Mouse (Mus musculus): ENCODE measurements around the gene Tfap2a. TPM values are rescaled to one million over a fixed set of nuclear protein-coding genes. Genes with fewer than 3 reads are reported as not detected.

The Tfap2a gene
- total and polyA plus RNA-seq, 3 experiments: not detected

DNA sequence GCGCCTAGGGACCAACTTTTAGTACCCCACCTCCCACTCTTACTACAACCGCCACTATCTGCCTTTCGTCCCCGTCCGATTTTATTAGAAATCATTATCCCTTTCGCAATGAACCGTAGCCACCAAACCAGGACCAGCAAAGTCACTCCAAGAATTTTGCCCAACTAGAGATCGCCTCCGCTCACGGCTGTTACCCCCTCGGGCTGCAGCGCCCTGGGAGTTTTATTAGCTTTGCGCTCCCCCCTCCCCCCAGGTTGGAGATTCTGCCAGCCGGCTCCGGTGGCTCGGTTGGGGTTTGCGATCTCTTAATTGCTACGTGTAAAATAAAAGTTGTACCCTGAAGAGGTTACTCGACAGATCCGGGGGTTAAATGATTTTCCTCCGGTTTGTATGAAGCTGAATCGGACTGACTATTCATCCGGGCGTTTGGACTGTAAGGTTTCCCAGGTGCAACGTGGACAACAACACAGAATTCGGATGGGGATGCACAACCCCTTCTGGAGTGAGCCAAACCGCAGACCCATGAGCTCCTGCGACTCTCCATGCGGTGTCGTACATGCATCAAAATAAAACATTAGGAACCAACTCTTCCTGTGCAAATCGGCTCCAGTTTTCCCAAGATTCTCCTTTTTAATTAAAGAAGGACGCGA, 3.7 kb downstream of the Tfap2a start:
- Histone ChIP-seq H3K9me3 (replicated peaks; ENCODE audit: insufficient read depth, low read length) (no peaks in the 10 kb centered on the region), H3K27me3 (ENCODE audit: control insufficient read depth in 1 of 2, insufficient read depth in 2 of 2, low read length in 2 of 2) (no peaks in the 10 kb centered on the region), H3K4me1 (ENCODE audit: control insufficient read depth in 1 of 2, insufficient read depth in 2 of 2, low read length in 2 of 2) (no peaks in the 10 kb centered on the region), H3K4me3 (ENCODE audit: control insufficient read depth in 1 of 2, insufficient read depth in 1 of 2, low read depth in 2 of 2, low read length in 2 of 2) (no peak overlapping the region), H3K36me3 (ENCODE audit: control insufficient read depth in 1 of 2, insufficient read depth in 2 of 2, low read length in 2 of 2) (no peaks in the 10 kb centered on the region), H3K27ac (ENCODE audit: control insufficient read depth, low read depth, low read length) (no peak overlapping the region), H3K79me2 (ENCODE audit: control insufficient read depth, insufficient read depth, low read length, poor library complexity) (no peaks in the 10 kb centered on the region), H3K9ac (ENCODE audit: control insufficient read depth, low read depth, low read length, poor library complexity, severe bottlenecking) (no peak overlapping the region)
- TF ChIP-seq MEF2A (IDR thresholded peaks at IDR 0.05; ENCODE audit: extremely low read depth, insufficient replicate concordance, low read depth, low read length, poor library complexity, severe bottlenecking) (no peak), TAL1 (IDR thresholded peaks at IDR 0.05; ENCODE audit: low read length) (no peak), CTCF (IDR thresholded peaks at IDR 0.05 in 2 of 3, conservative IDR thresholded peaks at IDR 0.05 in 1 of 3; ENCODE audit: control insufficient read depth in 1 of 3, insufficient read depth in 1 of 3, low read depth in 2 of 3, low read length in 3 of 3, poor library complexity in 1 of 3, severe bottlenecking in 1 of 3) (no peak), CHD2 (IDR thresholded peaks at IDR 0.05; ENCODE audit: low read length) (no peak), GABPA (IDR thresholded peaks at IDR 0.05; ENCODE audit: low read depth, low read length) (no peak), MXI1 (IDR thresholded peaks at IDR 0.05; ENCODE audit: low read depth, low read length) (no peak), POLR2AphosphoS2 (IDR thresholded peaks at IDR 0.05; ENCODE audit: low read length) (no peak), BHLHE40 (IDR thresholded peaks at IDR 0.05; ENCODE audit: borderline replicate concordance, low read depth, low read length) (no peak), MAX (IDR thresholded peaks at IDR 0.05; ENCODE audit: low read length) (no peak), USF2 (IDR thresholded peaks at IDR 0.05; ENCODE audit: borderline replicate concordance in 1 of 2, insufficient read depth in 1 of 2, low read depth in 1 of 2, low read length in 2 of 2) (no peak), JUND (IDR thresholded peaks at IDR 0.05; ENCODE audit: low read depth, low read length) (no peak), ZMIZ1 (IDR thresholded peaks at IDR 0.05; ENCODE audit: low read depth, low read length) (no peak), HCFC1 (IDR thresholded peaks at IDR 0.05; ENCODE audit: low read depth, low read length) (no peak), POLR2A (IDR thresholded peaks at IDR 0.05; ENCODE audit: control insufficient read depth in 1 of 2, insufficient read depth in 1 of 2, low read depth in 1 of 2, low read length in 2 of 2, poor library complexity in 1 of 2) (no peak), SMC3 (IDR thresholded peaks at IDR 0.05; ENCODE audit: low read depth, low read length) (no peak), SIN3A (IDR thresholded peaks at IDR 0.05; ENCODE audit: low read length) (no peak), MAZ (IDR thresholded peaks at IDR 0.05; ENCODE audit: low read depth, low read length) (no peak), USF1 (IDR thresholded peaks at IDR 0.05; ENCODE audit: low read depth, low read length) (no peak), UBTF (IDR thresholded peaks at IDR 0.05; ENCODE audit: borderline replicate concordance, insufficient read depth, low read depth, low read length) (no peak)
- no peak for DNase-seq (ENCODE audit: low read depth, low spot score)

DNA sequence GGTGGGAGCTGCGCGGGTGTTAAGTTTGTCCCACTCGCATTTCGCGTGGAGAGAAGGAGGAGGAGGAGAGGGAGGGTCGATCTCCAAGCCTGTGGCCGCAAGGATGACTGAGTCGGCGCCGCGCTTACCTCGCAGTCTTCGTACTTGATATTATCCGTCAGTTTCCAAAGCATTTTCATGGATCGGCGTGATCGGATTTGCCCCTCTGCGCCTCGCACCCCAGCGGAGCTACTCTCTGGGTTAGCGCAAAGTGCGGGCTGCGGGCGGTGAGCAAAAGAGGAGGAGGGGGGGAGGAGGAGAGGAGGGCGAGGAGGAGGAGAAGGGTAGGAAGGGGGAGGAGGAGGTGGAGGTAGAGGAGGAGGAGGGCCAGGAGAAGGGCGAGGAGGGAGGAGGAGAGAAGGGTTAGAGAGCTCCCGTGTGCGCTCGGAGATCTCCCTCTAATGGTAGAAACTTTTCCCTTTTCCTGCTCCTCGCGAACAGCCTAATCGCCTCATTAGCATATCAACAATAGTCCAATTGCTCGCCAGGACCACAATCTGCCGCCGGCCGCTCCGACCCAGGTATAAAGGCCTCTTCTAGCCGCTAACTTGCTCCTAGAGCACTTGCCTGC, 4.5 kb downstream of the Tfap2a start:
- no peaks in the 10 kb centered on the region for H3K79me2 ChIP-seq (ENCODE audit: control insufficient read depth, insufficient read depth, low read length, poor library complexity)
- DNase-seq (ENCODE audit: low read depth, low spot score): no peak
- no peaks in the 10 kb centered on the region for H3K9me3 ChIP-seq (replicated peaks; ENCODE audit: insufficient read depth, low read length)
- no peak overlapping the region for H3K4me3 ChIP-seq (ENCODE audit: control insufficient read depth in 1 of 2, insufficient read depth in 1 of 2, low read depth in 2 of 2, low read length in 2 of 2)
- H3K27ac ChIP-seq (ENCODE audit: control insufficient read depth, low read depth, low read length): no peak overlapping the region
- no peaks in the 10 kb centered on the region for H3K27me3 ChIP-seq (ENCODE audit: control insufficient read depth in 1 of 2, insufficient read depth in 2 of 2, low read length in 2 of 2)
- H3K36me3 ChIP-seq (ENCODE audit: control insufficient read depth in 1 of 2, insufficient read depth in 2 of 2, low read length in 2 of 2): no peaks in the 10 kb centered on the region
- H3K9ac ChIP-seq (ENCODE audit: control insufficient read depth, low read depth, low read length, poor library complexity, severe bottlenecking): no peak overlapping the region
- TF ChIP-seq MEF2A (IDR thresholded peaks at IDR 0.05; ENCODE audit: extremely low read depth, insufficient replicate concordance, low read depth, low read length, poor library complexity, severe bottlenecking): no peak
- H3K4me1 ChIP-seq (ENCODE audit: control insufficient read depth in 1 of 2, insufficient read depth in 2 of 2, low read length in 2 of 2): no peaks in the 10 kb centered on the region
